Mouse (Mus musculus) kidney, postnatal 0 days (tissue): ENCODE measurements around the gene Lefty2. TPM values are rescaled to one million over a fixed set of nuclear protein-coding genes. Genes with fewer than 3 reads are reported as not detected.
A peak's percentile ranks its signal among the peaks of the same experiment; 100 is the strongest.

Experiments
- ATAC-seq: fragments of 200-750 bp; cut with Nextera tagmentation; replicated peaks from 2 replicates; pipeline ENCODE4 v1.8.0; 2017; ENCODE audit warnings: low read depth, moderate number of reproducible peaks, moderate TSS enrichment, moderate library complexity; ENCODE audit not compliant: low FRiP score
- DNase-seq: peaks from one replicate; pipeline ENCODE4 v3.0.0-alpha.2; 2016; ENCODE audit warnings: low spot score
- H3K27ac ChIP-seq: fragments of 300-500 bp; sonication (generic); 2 replicates; pipeline ENCODE4 v1.5.1; 2014; ENCODE audit warnings: mild to moderate bottlenecking
- H3K27me3 ChIP-seq: fragments of 300-500 bp; sonication (generic); 2 replicates; pipeline ENCODE4 v1.6.1; 2014; ENCODE audit warnings: low read length, mixed read lengths; ENCODE audit not compliant: insufficient read depth
- H3K36me3 ChIP-seq: fragments of 300-500 bp; sonication (generic); 2 replicates; pipeline ENCODE4 v1.6.1; 2014; ENCODE audit warnings: low read length, mixed read lengths; ENCODE audit not compliant: insufficient read depth
- H3K4me1 ChIP-seq: fragments of 300-500 bp; sonication (generic); replicated peaks from 2 replicates; pipeline ENCODE4 v1.6.1; 2014; ENCODE audit warnings: antibody characterized with exemption, low read length, mixed read lengths; ENCODE audit not compliant: insufficient read depth
- H3K4me2 ChIP-seq: fragments of 300-500 bp; sonication (generic); 2 replicates; pipeline ENCODE4 v1.6.1; 2014; ENCODE audit warnings: mild to moderate bottlenecking, low read length, moderate library complexity, mixed read lengths
- H3K4me3 ChIP-seq: fragments of 300-500 bp; sonication (generic); replicated peaks from 2 replicates; pipeline ENCODE4 v1.5.1; 2014; ENCODE audit warnings: low read depth, low read length
- H3K9ac ChIP-seq: fragments of 300-500 bp; sonication (generic); 2 replicates; pipeline ENCODE4 v1.6.1; 2014; ENCODE audit warnings: low read depth, low read length
- H3K9me3 ChIP-seq: fragments of 300-500 bp; sonication (generic); replicated peaks from 2 replicates; pipeline ENCODE4 v1.6.1; 2016; ENCODE audit warnings: low read length, inconsistent platforms, mixed read lengths
- CTCF ChIP-seq: IDR thresholded peaks from 2 replicates; pipeline ENCODE4 v1.5.1; 2016; ENCODE audit warnings: antibody characterized with exemption, low read depth, mild to moderate bottlenecking, moderate library complexity
- WGBS: fragments of 180-500 bp; shearing (Covaris S2); extraction: QIAGEN DNeasy Blood & Tissue Kit; methylation state at CpG from one replicate; pipeline ENCODE4 v1.1.7; 2014; 5-methylcytosine and 5-hydroxymethylcytosine counted together
- polyA plus RNA-seq: library from polyadenylated mRNA; unstranded; fragments of >200 nt; fragmentation: Nextera tagmentation; extraction: Ambion mirVana; gene quantifications from 2 replicates; pipeline ENCODE4 v1.2.1, GENCODE M21; 2015

Gene Lefty2
- polyA plus RNA-seq, 1 experiment from 2014 or later: 0.39 TPM

- Histone ChIP-seq H3K36me3 (peaks cover 60% of the 10 kb centered on the region), H3K4me1 (no peaks in the 10 kb centered on the region)
Measured at GRCm38 (mm10) chr1:180858763-180859162, 34.1 kb upstream of the Lefty2 start.

GRCm38 (mm10) chr1:180860030-180860429, 32.9 kb upstream of the Lefty2 start:
- Histone ChIP-seq H3K27ac (no peak overlapping the region), H3K36me3 (peaks cover 68% of the 10 kb centered on the region), H3K4me2 (no peak overlapping the region), H3K4me1 (no peaks in the 10 kb centered on the region), H3K9me3 (no peaks in the 10 kb centered on the region), H3K27me3 (no peaks in the 10 kb centered on the region), H3K9ac (no peak overlapping the region), H3K4me3 (no peak overlapping the region)
- no peak for TF ChIP-seq CTCF
- WGBS: 93% methylated on average over 6 of the region's 6 CpGs
- no peak for ATAC-seq
- no peak for DNase-seq

More at GRCm38 (mm10) chr1:180858763-180859162, 34.1 kb upstream of the Lefty2 start:
- no peak for TF ChIP-seq CTCF
- H3K27ac ChIP-seq: no peak overlapping the region
- no peak overlapping the region for H3K4me2 ChIP-seq
- no peak overlapping the region for H3K4me3 ChIP-seq
- no peak overlapping the region for H3K9ac ChIP-seq
- no peaks in the 10 kb centered on the region for H3K9me3 ChIP-seq
- H3K27me3 ChIP-seq: no peaks in the 10 kb centered on the region
- ATAC-seq: no peak
- DNase-seq: no peak

- H3K4me1 ChIP-seq: no peaks in the 10 kb centered on the region
- peaks cover 68% of the 10 kb centered on the region for H3K36me3 ChIP-seq
- H3K4me2 ChIP-seq: no peak overlapping the region
- 3% methylated on average over 1 of the region's 1 CpGs for WGBS
- peak; percentile 85 for DNase-seq
- peak; percentile 88 for TF ChIP-seq CTCF
- no peaks in the 10 kb centered on the region for H3K9me3 ChIP-seq
- ATAC-seq: no peak
- no peak overlapping the region for H3K4me3 ChIP-seq
- no peak overlapping the region for H3K9ac ChIP-seq
- no peak overlapping the region for H3K27ac ChIP-seq
- no peaks in the 10 kb centered on the region for H3K27me3 ChIP-seq
Measured at GRCm38 (mm10) chr1:180863606-180864005, 29.3 kb upstream of the Lefty2 start.

GRCm38 (mm10) chr1:180866001-180866400, 26.9 kb upstream of the Lefty2 start:
- Histone ChIP-seq H3K4me2 (no peak overlapping the region), H3K27ac (no peak overlapping the region), H3K9me3 (no peaks in the 10 kb centered on the region), H3K27me3 (no peaks in the 10 kb centered on the region), H3K9ac (no peak overlapping the region), H3K4me1 (no peaks in the 10 kb centered on the region), H3K36me3 (peaks cover 55% of the 10 kb centered on the region), H3K4me3 (no peak overlapping the region)
- no peak for ATAC-seq
- no peak for DNase-seq
- no peak for TF ChIP-seq CTCF
- WGBS: 94% methylated on average over 7 of the region's 7 CpGs

GRCm38 (mm10) chr1:180870122-180870650, 22.7 kb upstream of the Lefty2 start:
- Histone ChIP-seq H3K36me3 (peaks cover 25% of the 10 kb centered on the region; the same call in 1 of the 2 replicates), H3K4me3 (no peak overlapping the region), H3K27ac (no peak overlapping the region), H3K9ac (no peak overlapping the region), H3K27me3 (no peaks in the 10 kb centered on the region), H3K4me1 (no peaks in the 10 kb centered on the region), H3K4me2 (no peak overlapping the region), H3K9me3 (no peaks in the 10 kb centered on the region)
- 70% methylated on average over 13 of the region's 13 CpGs for WGBS
- DNase-seq (no peak), ATAC-seq (no peak)
- no peak for TF ChIP-seq CTCF

- no peaks in the 10 kb centered on the region for H3K27me3 ChIP-seq
- H3K4me1 ChIP-seq: no peaks in the 10 kb centered on the region
- H3K9me3 ChIP-seq: no peaks in the 10 kb centered on the region
- no peak overlapping the region for H3K4me3 ChIP-seq
- ATAC-seq (peak; percentile 65; the same call in 1 of the 2 replicates), DNase-seq (peak; percentile 79)
- no peak overlapping the region for H3K27ac ChIP-seq
- no peak overlapping the region for H3K4me2 ChIP-seq
- H3K9ac ChIP-seq: no peak overlapping the region
- no peaks in the 10 kb centered on the region for H3K36me3 ChIP-seq
- TF ChIP-seq CTCF: peak; percentile 83
- 26% methylated on average over 9 of the region's 9 CpGs for WGBS
Measured at GRCm38 (mm10) chr1:180873861-180874484, 18.9 kb upstream of the Lefty2 start.

- WGBS: 80% methylated on average over 2 of the region's 2 CpGs
- Histone ChIP-seq H3K36me3 (no peaks in the 10 kb centered on the region), H3K9me3 (no peaks in the 10 kb centered on the region), H3K4me1 (no peaks in the 10 kb centered on the region), H3K27me3 (no peaks in the 10 kb centered on the region), H3K4me3 (no peak overlapping the region), H3K9ac (no peak overlapping the region), H3K4me2 (no peak overlapping the region), H3K27ac (no peak overlapping the region)
- no peak for ATAC-seq
- no peak for TF ChIP-seq CTCF
- DNase-seq: no peak
Measured at GRCm38 (mm10) chr1:180874615-180875014, 18.3 kb upstream of the Lefty2 start.
